Mouse (Mus musculus) embryonic facial prominence, embryonic 15.5 days (tissue): ENCODE measurements around the gene Hoxa7. TPM values are rescaled to one million over a fixed set of nuclear protein-coding genes. Genes with fewer than 3 reads are reported as not detected.
A peak's percentile ranks its signal among the peaks of the same experiment; 100 is the strongest.

Experiments
- ATAC-seq: fragments of 200-750 bp; cut with Nextera tagmentation; 2 replicates; pipeline ENCODE4 v1.8.0; 2017; ENCODE audit warnings: low read depth, moderate TSS enrichment; ENCODE audit not compliant: insufficient number of reproducible peaks, low FRiP score, low TSS enrichment
- H3K27ac ChIP-seq: fragments of 300-500 bp; sonication (generic); replicated peaks from 2 replicates; pipeline ENCODE4 v1.5.1; 2015; ENCODE audit warnings: mild to moderate bottlenecking, inconsistent platforms
- H3K27me3 ChIP-seq: fragments of 300-500 bp; sonication (generic); 2 replicates; pipeline ENCODE4 v1.6.1; 2015; ENCODE audit warnings: inconsistent platforms
- H3K36me3 ChIP-seq: fragments of 300-500 bp; sonication (generic); 2 replicates; pipeline ENCODE4 v1.6.1; 2015; ENCODE audit warnings: mild to moderate bottlenecking, inconsistent platforms
- H3K4me1 ChIP-seq: fragments of 300-500 bp; sonication (generic); 2 replicates; pipeline ENCODE4 v1.6.1; 2015; ENCODE audit warnings: inconsistent platforms
- H3K4me2 ChIP-seq: fragments of 300-500 bp; sonication (generic); replicated peaks from 2 replicates; pipeline ENCODE4 v1.6.1; 2015; ENCODE audit warnings: mild to moderate bottlenecking, inconsistent platforms
- H3K4me3 ChIP-seq: fragments of 300-500 bp; sonication (generic); replicated peaks from 2 replicates; pipeline ENCODE4 v1.5.1; 2015; ENCODE audit warnings: mild to moderate bottlenecking, inconsistent platforms
- H3K9ac ChIP-seq: fragments of 300-500 bp; sonication (generic); 2 replicates; pipeline ENCODE4 v1.6.1; 2015; ENCODE audit warnings: inconsistent platforms
- H3K9me3 ChIP-seq: fragments of 300-500 bp; sonication (generic); replicated peaks from 2 replicates; pipeline ENCODE4 v1.6.1; 2016; ENCODE audit warnings: inconsistent platforms
- WGBS: fragments of 180-500 bp; shearing (Covaris S2); methylation state at CpG from one replicate; pipeline ENCODE4 v1.1.7; 2015; 5-methylcytosine and 5-hydroxymethylcytosine counted together
- polyA plus RNA-seq: library from polyadenylated mRNA; unstranded; fragments of >200 nt; fragmentation: Nextera tagmentation; extraction: Ambion mirVana; gene quantifications from 2 replicates; pipeline ENCODE4 v1.2.1, GENCODE M21; 2015

Hoxa7 gene
- polyA plus RNA-seq, 1 experiment from 2014 or later: not detected

DNA sequence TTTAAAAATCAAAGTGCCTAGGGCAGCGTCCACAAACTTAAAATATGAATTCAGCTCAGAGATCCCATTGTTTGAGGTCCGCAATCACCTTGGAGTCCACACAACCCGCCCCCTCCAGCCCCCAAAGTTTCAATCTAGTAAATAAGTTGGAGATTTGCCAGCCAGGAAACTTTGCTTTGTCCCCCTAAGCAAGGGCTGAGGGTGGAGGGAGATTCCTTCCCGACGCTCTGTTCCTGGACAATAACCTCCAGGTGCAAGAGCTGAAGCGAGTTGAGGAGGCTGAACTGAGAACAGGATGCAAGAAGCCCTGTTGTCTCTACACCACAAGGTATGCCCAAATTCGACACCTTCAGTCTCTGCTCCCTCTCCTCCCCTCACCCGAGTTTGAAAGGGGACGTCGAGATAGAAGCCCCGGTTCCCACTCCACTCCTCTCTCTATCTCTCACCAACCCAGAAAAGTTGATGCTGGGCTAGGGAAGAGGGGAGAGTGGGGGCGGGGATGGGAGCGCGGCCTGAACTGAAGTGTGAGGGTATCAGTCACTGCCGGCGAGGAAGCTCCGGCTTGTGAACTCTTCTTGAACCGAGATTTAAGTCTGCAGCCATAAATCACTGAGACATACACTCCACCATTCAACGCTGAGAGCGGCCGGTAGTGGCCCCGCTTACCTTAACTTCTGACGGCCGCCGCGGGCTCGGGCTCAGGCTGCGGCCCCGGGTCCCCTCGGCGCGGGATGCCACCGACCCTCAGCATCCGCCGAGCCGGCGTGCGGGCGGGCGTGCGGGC is 46.5 kb downstream of the Hoxa7 start:
- Histone ChIP-seq H3K9ac (no peak overlapping the region), H3K4me2 (no peak overlapping the region), H3K27me3 (peaks cover 99% of the 10 kb centered on the region), H3K4me3 (peak overlapping the region; percentile 16), H3K9me3 (no peaks in the 10 kb centered on the region), H3K4me1 (peaks cover 8% of the 10 kb centered on the region), H3K36me3 (no peaks in the 10 kb centered on the region), H3K27ac (no peak overlapping the region)
- WGBS: 1% methylated on average over 41 of the region's 41 CpGs
- ATAC-seq: no peak

DNA sequence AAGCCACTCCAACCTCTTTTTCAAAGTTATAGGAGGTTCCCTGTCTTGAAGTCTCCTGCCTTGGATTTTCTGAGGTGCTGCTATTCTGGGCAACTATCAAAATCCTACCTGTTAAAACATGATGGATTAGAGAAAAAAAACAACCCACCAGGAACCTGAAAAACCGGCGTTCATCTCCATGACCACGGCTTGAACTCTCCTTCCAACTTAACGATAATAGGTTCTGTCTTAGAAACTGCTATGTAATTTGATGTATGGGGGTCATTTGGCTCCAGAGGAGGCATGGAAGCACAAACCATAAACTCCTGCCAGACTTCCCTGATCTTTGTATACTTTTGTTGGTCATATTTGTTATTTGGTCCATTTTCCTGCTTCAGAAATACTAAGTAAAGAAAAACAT is 48.0 kb downstream of the Hoxa7 start:
- Histone ChIP-seq H3K4me3 (no peak overlapping the region), H3K9ac (no peak overlapping the region), H3K4me2 (no peak overlapping the region), H3K4me1 (peaks cover 11% of the 10 kb centered on the region), H3K9me3 (no peaks in the 10 kb centered on the region), H3K36me3 (no peaks in the 10 kb centered on the region), H3K27ac (no peak overlapping the region), H3K27me3 (peaks cover 96% of the 10 kb centered on the region)
- WGBS: 3% methylated on average over 4 of the region's 4 CpGs
- ATAC-seq: no peak

DNA sequence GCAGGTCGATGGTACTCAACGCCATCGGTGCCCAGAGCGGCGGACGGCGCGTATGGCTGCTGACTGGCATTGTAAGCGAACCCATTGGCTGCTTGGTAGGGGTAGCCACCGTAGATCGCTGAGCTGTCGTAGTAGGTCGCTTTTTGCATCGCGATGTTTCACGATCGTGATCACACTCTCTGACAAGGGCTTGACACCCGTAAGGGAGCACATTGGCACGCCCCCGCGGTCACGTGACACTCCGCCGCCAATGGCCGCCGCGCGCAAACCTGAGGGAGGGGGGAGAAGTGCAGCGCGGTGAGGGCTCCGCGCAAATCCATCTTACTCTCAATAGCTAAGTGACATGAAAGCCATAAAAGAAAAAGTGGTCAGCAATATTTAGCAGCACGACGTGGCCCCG is 49.2 kb downstream of the Hoxa7 start:
- H3K4me2 ChIP-seq: peak overlapping the region; percentile 37
- H3K36me3 ChIP-seq: no peaks in the 10 kb centered on the region
- no peak overlapping the region for H3K9ac ChIP-seq
- H3K27me3 ChIP-seq: peaks cover 96% of the 10 kb centered on the region
- no peak overlapping the region for H3K27ac ChIP-seq
- H3K9me3 ChIP-seq: no peaks in the 10 kb centered on the region
- H3K4me3 ChIP-seq: peak overlapping the region; percentile 25
- H3K4me1 ChIP-seq: peaks cover 11% of the 10 kb centered on the region
- peak; percentile 54; the same call in 1 of the 2 replicates for ATAC-seq
- WGBS: under 1% methylated on average over 35 of the region's 35 CpGs

DNA sequence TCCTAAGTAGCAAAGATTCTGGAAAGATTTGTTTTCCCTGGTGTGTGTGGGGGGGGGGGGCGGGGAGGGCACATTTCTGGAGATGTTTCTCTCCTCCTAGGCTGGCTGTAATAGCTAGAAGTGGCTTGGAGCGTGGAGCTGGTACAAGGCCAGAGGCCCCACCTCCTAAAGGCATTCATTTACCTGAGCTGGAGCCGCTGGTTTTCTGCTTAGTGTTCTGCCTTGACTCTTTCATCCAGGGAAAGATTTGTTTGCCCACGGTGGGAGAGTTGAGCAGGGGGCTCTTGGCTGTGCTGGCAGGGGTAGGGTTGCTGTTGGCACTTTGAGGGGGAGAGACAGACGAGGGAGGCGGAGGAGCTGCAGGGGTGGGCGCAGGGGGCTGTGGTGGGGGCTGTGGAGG is 49.7 kb downstream of the Hoxa7 start:
- H3K27ac ChIP-seq: no peak overlapping the region
- no peaks in the 10 kb centered on the region for H3K36me3 ChIP-seq
- H3K4me1 ChIP-seq: peaks cover 11% of the 10 kb centered on the region
- H3K4me3 ChIP-seq: peak overlapping the region; percentile 25; the same call in 1 of the 2 replicates
- no peak; the same call in 1 of the 2 replicates for ATAC-seq
- H3K27me3 ChIP-seq: peaks cover 96% of the 10 kb centered on the region
- WGBS: 8% methylated on average over 7 of the region's 7 CpGs
- H3K9ac ChIP-seq: no peak overlapping the region
- peak overlapping the region; percentile 37; the same call in 1 of the 2 replicates for H3K4me2 ChIP-seq
- H3K9me3 ChIP-seq: no peaks in the 10 kb centered on the region

DNA sequence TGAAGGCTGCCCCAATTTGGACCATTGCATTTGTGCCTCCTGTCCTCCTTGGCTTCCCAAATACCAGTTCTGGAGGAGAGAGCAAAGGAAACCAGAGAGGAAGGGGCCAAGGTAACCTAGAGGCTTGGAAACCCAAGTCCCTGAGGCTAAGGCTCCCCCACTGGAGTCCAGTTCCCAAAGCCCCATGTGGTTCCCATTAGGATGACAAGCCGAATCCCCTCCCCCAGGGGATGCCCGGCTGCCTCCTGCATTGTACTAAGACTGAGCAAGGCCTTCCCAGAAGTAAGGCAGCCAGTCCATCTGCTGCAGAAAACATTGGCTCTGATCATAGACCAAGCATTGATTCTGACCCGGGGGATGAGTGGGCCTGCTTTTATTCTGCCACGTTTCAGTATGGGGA is 50.3 kb downstream of the Hoxa7 start:
- no peaks in the 10 kb centered on the region for H3K9me3 ChIP-seq
- peaks cover 96% of the 10 kb centered on the region for H3K27me3 ChIP-seq
- ATAC-seq: no peak
- 16% methylated on average over 4 of the region's 4 CpGs for WGBS
- H3K4me2 ChIP-seq: no peak overlapping the region
- H3K36me3 ChIP-seq: no peaks in the 10 kb centered on the region
- no peak overlapping the region for H3K9ac ChIP-seq
- H3K4me3 ChIP-seq: no peak overlapping the region
- no peak overlapping the region for H3K27ac ChIP-seq
- H3K4me1 ChIP-seq: peaks cover 11% of the 10 kb centered on the region

DNA sequence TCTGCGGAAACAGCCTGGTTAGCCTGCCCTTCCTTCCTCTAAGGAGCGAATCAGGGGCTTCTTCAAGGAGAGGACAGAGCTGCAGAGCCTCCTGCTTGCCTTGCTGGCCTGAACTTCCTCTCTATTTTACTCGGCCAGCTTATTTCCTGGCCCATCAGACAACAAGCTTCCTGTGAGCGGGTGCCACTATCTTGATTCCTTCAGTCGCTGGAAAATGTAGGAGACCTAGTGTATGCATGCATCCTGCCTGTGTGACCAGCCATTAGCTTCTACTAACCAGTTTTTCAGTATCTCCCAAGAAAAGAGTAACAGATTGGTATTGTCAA is 50.8 kb downstream of the Hoxa7 start:
- H3K4me3 ChIP-seq: no peak overlapping the region
- no peak overlapping the region for H3K9ac ChIP-seq
- ATAC-seq: no peak
- 15% methylated on average over 5 of the region's 5 CpGs for WGBS
- no peak overlapping the region for H3K4me2 ChIP-seq
- H3K4me1 ChIP-seq: peaks cover 11% of the 10 kb centered on the region
- peaks cover 96% of the 10 kb centered on the region for H3K27me3 ChIP-seq
- H3K9me3 ChIP-seq: no peaks in the 10 kb centered on the region
- H3K27ac ChIP-seq: no peak overlapping the region
- no peaks in the 10 kb centered on the region for H3K36me3 ChIP-seq

DNA sequence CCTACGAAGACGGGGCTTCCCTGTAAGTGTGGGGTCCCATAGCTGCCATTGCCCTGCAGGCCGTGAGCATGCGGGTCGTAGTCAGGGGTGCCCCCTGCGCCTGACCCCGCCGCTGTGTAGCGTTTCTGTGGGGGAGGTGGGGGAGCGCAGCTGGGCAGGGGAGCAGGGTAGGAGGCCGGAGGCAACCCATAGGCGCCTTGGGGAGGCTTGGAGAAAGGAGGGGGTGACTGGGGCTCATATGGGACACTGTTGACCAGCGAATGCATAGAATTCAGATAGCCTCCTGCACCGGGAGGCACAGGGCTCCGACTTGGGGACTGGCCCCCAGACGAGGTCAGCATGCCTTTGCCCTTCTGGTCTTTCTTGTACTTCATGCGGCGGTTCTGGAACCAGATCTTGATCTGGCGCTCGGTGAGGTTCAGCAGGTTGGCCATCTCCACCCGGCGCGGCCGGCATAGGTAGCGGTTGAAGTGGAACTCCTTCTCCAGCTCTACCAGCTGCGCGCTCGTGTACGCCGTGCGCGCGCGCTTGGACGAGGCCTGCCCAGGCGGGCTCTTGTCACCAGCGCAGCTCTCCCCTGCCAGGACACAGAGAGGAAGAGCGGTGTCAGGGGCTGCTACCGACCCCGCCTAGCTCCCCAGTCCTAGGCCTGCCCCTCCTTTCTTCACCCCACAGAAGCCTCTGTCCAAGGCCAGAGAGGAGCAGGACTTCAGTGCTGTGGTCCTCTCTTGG is 51.3 kb downstream of the Hoxa7 start:
- no peak for ATAC-seq
- no peak overlapping the region for H3K4me3 ChIP-seq
- H3K27ac ChIP-seq: no peak overlapping the region
- peaks cover 11% of the 10 kb centered on the region for H3K4me1 ChIP-seq
- H3K9me3 ChIP-seq: no peaks in the 10 kb centered on the region
- WGBS: 8% methylated on average over 40 of the region's 40 CpGs
- no peaks in the 10 kb centered on the region for H3K36me3 ChIP-seq
- peaks cover 96% of the 10 kb centered on the region for H3K27me3 ChIP-seq
- no peak overlapping the region for H3K4me2 ChIP-seq
- no peak overlapping the region for H3K9ac ChIP-seq

DNA sequence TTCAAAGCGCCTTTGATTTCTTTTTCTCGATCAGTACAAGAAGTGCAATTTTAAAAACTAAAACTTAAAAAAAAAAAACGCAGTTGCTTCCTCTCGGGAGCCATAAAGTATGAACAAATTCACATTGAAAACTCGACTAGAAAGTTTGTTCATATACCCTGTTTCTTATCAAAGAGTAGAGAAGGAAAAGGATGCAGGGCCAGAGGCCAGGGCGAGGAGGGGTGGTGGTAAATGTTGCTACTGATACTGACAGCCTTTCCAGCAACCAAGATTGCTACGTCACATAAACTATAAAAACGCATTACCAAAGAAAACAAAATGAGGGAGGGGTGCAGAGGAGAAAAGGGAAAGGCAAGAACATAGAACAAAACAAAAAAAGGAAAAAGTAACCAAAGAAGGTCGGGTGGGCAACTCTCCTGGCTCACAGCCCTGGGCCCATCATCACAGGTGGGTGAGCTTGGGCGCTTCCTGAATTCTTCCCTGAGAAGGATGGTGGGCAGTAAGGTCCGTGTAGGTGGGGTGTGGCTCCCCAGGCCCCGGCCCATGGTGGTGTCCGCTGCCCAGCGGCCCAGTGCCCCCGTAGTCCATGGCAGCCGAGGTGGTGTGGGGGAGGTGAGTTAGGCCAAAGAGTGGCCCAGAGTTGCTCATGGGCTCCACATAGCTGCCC is 52.0 kb downstream of the Hoxa7 start:
- Histone ChIP-seq H3K4me2 (no peak overlapping the region), H3K27ac (no peak overlapping the region), H3K36me3 (no peaks in the 10 kb centered on the region), H3K9ac (no peak overlapping the region), H3K9me3 (no peaks in the 10 kb centered on the region), H3K4me1 (peaks cover 11% of the 10 kb centered on the region), H3K4me3 (no peak overlapping the region), H3K27me3 (peaks cover 96% of the 10 kb centered on the region)
- WGBS: 8% methylated on average over 16 of the region's 16 CpGs
- no peak for ATAC-seq

DNA sequence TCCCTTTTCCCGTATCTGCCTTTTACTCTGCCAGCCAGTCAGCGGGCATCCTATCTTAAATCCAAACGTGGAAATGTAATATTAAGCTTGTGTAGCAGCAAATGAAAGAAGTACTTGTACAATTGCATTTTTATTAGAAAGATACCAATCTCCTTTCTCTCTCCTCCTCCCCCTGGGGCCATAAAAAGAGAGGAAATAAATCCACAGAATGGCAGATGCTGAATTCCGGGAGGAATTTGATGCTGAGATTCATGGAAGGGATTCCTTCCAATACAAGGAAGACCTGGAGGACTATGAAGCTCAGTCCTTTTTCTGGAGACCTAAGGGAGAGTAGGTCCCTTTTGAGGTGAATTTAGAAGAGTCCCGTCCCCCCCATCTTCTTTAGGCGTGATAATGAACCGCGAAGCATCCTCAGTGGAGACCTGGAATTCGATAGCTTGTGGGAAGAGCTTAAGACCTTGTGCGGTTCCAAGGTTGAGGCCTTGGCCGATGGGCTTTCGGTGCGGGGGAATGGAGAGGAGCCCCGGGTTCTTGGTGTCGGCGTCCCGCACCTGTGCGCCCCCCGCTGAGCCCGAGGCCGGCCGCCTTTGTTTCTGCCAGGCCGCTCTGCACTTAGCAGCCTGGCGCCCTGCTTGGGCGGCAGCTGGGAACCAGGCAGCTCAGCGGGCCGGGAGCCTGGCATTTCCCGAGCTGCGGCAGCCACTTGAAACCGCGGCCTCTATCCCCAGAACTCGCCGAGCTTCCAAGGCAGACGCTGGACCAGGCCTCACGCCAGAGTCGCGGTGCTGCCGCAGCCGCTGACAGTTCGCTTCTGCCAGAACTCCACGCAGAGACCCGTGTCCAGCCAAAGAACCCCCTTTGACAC is 53.2 kb downstream of the Hoxa7 start:
- ATAC-seq: no peak
- H3K4me3 ChIP-seq: no peak overlapping the region
- H3K27ac ChIP-seq: no peak overlapping the region
- WGBS: 5% methylated on average over 42 of the region's 42 CpGs
- no peaks in the 10 kb centered on the region for H3K9me3 ChIP-seq
- no peak overlapping the region for H3K4me2 ChIP-seq
- H3K9ac ChIP-seq: no peak overlapping the region
- H3K27me3 ChIP-seq: peaks cover 97% of the 10 kb centered on the region
- peaks cover 11% of the 10 kb centered on the region for H3K4me1 ChIP-seq
- H3K36me3 ChIP-seq: no peaks in the 10 kb centered on the region

DNA sequence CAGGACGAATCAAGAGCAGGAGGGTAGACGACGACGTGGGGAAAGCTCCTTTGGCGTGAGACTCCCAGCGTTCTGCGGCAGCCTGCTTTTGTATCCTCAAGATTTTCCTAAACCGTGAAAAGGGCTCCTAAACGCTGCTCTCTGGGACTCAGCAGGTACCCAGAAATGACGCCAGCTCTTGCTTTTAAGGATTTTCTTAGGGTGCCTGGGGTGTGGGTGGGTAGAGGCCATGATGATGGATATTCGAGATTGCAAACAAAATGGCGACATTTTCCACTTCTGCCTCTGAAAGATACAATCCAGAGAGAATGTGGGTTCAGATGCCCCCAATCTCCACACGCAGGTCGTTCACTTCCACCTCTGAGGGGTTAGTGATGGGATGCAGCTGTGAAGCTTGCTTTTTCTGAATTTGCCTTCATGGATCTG is 53.9 kb downstream of the Hoxa7 start:
- Histone ChIP-seq H3K4me2 (no peak overlapping the region), H3K27ac (no peak overlapping the region), H3K9me3 (no peaks in the 10 kb centered on the region), H3K4me1 (peaks cover 10% of the 10 kb centered on the region), H3K36me3 (no peaks in the 10 kb centered on the region), H3K9ac (no peak overlapping the region), H3K27me3 (peaks cover 97% of the 10 kb centered on the region), H3K4me3 (no peak overlapping the region)
- no peak for ATAC-seq
- 5% methylated on average over 14 of the region's 14 CpGs for WGBS

DNA sequence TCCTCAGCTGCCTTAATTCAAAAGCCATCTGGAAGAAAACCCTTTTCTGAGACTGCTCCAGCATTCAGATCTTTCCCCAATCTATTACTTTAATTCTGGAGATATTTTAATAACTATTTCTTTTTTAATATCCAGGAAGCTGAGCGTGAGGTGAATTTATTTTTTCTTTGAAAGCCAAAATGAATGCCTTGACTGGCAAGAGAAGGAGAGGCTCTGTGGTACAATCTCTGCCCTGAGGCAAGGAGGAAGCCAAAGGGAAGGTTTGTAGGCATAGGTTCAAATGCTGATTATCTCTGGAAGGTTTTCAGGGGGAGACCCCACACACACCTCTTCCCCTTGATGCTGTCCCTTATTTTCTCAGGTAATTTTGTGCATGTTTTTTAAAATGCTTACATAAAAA is 54.5 kb downstream of the Hoxa7 start:
- Histone ChIP-seq H3K4me3 (no peak overlapping the region), H3K9me3 (no peaks in the 10 kb centered on the region), H3K36me3 (no peaks in the 10 kb centered on the region), H3K4me1 (peaks cover 4% of the 10 kb centered on the region), H3K4me2 (no peak overlapping the region), H3K27ac (no peak overlapping the region), H3K9ac (no peak overlapping the region), H3K27me3 (peaks cover 95% of the 10 kb centered on the region)
- ATAC-seq: no peak
- 17% methylated on average over 1 of the region's 1 CpGs for WGBS
